Mouse (Mus musculus): ENCODE data around the gene Mss51. TPM values are rescaled to one million over a fixed set of nuclear protein-coding genes. Genes with fewer than 3 reads are reported as not detected.

Mss51 gene
- total RNA-seq (2021) = 1 to 10 TPM in 1 of 2 experiments, under 1 TPM in 1; 0.97 to 1.2 TPM

DNA sequence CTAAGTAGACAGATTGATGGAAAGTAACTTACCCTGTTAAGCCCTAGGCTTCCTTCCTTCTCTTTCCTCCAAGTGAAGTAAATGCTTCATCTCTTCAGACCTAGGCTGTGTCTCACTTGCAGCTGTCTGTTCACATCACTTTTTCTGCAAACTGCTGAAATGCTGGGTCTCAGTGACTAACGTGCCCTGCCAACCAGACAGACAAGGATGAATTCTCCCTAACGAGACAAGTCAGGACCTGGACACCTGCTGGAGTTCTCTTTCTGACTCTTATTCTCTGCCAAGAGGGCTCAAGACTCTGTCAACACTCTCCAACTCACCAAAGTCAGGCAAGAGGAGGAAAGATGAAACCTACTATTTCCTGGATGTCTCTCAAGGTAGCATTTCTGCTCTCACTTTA lies at the start of gene Mss51:
TSS of gene Mss51 (minus strand) at position 299 of the 400 bp plus-strand sequence.
- DNase-seq = no peak

DNA sequence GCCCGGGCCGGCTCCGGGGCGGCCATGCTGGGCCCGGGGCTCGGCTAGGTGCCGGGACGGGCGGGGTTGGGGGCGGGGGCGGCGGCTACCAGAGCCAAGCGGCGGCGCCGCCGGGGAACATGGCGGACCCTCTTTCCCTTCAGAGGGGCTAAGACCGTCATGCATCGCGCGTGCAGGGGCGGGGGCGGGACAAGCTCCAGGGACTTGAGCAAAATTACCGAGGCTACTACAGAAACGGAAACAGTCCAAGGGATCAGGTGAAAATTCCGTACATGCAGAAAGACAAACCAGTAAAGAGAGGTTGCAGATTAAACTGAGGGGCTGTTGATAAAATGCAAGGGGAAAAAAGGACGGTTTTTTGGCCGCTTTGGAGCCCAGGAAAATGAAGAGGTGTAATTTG lies 49.7 kb upstream of the Mss51 start, which contains the start of gene Ppp3cb:
TSS of gene Ppp3cb (minus strand) at position 159 of the 400 bp plus-strand sequence.
- DNase-seq = peak; percentile 84

GRCm38 (mm10) chr14:20545529-20546331 lies 49.0 kb upstream of the Mss51 start:
- DNase-seq = peak; percentile 93

- no peak for DNase-seq
Measured at GRCm38 (mm10) chr14:20544467-20545411, 48.0 kb upstream of the Mss51 start.

GRCm38 (mm10) chr14:20529643-20530042 lies 32.9 kb upstream of the Mss51 start:
- DNase-seq = no peak

- DNase-seq = no peak
Measured at GRCm38 (mm10) chr14:20520179-20520578, 23.5 kb upstream of the Mss51 start.

- DNase-seq = no peak
Measured at GRCm38 (mm10) chr14:20508424-20508823, 11.7 kb upstream of the Mss51 start.

DNA sequence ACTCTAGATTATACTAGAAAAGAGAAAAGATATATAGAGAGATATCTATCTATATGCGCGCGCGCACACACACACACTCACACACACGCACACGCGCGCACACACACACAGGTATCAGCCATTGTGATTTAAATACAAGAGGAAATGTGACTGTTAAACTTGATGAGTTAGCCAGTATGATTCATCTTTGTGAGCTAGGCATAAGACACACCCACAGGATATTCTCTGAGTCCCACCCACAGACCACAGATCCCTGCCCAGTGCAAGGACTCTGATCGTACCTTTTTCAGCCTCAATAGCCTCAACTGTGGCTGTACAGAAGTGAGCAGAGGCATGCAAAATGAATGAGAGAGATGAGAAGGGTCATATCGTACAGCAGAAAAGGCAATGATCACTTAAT lies 6.3 kb upstream of the Mss51 start:
- no peak for DNase-seq

- DNase-seq = no peak
Measured at GRCm38 (mm10) chr14:20499982-20500381, 3.3 kb upstream of the Mss51 start.

GRCm38 (mm10) chr14:20486031-20486430 lies 10.7 kb downstream of the Mss51 start:
- no peak for DNase-seq

- DNase-seq = no peak
Measured at GRCm38 (mm10) chr14:20482051-20482751, 14.5 kb downstream of the Mss51 start.

GRCm38 (mm10) chr14:20481211-20481610 lies 15.5 kb downstream of the Mss51 start:
- peak; percentile 16 for DNase-seq

DNA sequence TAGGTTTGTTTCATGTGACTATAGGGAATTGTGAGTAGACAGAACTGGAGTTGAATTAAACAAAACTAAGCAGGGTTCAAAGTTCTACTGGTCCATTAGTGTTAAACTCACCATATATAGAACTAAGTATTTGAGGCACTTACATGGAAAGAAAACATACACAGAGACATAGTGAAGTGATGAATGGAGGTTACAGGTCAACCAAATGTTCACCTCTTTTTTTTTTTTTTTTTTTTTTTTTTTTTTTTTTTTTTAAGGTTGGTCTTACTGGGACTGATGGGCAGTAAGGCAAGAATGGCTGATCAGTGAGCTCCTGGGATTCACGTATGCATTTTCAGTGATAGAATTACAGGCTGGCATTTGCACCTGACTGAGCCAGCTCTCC lies 16.5 kb downstream of the Mss51 start:
- DNase-seq = no peak

DNA sequence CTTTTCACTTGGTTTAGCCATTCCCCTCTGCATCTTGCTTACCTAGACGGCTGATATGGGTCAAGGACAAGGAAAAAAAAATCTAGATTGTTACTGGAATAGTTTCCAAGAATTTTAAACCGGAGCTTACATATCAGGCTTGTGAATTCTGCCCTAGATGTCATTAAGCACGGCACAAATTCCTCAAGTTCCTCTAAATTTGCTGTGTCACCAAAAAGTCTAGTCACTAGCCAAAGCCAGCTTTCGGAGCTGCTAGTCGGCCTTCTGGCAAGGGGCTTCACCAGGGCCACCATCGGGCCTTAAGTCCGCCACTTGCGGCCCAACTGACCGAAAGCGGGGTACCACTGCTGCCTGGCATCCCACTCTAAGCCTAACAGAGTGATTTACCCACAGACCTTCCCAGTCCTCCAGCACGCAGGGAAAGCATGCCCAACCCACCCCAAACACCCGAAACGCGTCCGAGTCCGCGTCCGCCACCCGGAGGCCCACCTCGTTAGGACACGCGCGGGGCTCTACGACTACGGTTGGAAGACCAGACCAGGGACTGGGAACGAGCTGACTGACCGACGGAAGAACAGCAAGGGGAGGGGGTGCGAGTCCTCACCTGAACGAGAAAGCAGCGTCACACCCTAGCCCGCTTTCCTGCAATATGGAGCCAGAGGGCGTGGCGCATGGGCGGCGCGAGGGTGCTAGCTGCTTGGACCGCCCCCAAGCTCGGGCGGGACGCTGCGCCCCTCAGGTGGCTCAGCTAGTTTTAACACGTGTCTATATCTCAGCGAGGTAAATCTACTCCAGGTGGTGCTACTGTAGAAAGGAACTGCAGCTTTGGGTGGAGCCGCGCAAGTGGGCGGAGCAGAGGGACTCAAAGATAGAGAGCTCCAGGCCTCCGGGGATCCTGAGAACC lies 17.2 kb downstream of the Mss51 start, which contains the start of gene Anxa7:
TSS of gene Anxa7 (minus strand) at position 843 of the 904 bp plus-strand sequence.
- DNase-seq = peak; percentile 75

- DNase-seq = peak; percentile 55
Measured at GRCm38 (mm10) chr14:20478801-20479200, 17.9 kb downstream of the Mss51 start.

GRCm38 (mm10) chr14:20478385-20478784 lies 18.3 kb downstream of the Mss51 start:
- DNase-seq = no peak

GRCm38 (mm10) chr14:20477261-20478025 lies 19.3 kb downstream of the Mss51 start:
- DNase-seq = no peak

- no peak for DNase-seq
Measured at GRCm38 (mm10) chr14:20460216-20460615, 36.5 kb downstream of the Mss51 start.

- DNase-seq = no peak
Measured at GRCm38 (mm10) chr14:20458378-20458777, 38.3 kb downstream of the Mss51 start.

DNA sequence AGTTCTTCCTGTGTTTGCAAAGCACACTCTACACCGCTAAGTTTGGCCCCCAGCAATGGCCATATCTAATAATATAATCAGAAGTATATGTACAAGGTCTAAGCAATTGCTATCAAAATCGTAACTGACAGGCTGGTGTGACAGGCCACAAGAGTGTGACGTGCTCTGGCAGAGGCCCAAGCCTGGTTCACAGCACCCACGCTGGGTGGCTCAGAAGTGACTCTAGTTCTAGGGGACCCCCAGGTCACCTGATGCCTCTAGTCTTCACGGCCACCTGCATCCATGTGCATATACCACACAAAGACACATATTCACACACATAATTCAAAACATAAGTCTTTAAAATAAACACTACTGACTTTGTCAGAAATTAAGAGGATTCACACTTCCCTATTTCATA lies 43.8 kb downstream of the Mss51 start:
- no peak for DNase-seq

Measured in heart, postnatal 4 days (tissue).